Mouse (Mus musculus) MEL (cell line): ENCODE data around the gene Mtor.

Source experiments
- CHD1 ChIP-seq: IDR thresholded peaks from 2 replicates; pipeline ENCODE4 v1.6.1; 2012; ENCODE audit warnings: low read depth, mild to moderate bottlenecking, inconsistent platforms, low read length, improper control_type of control experiment
- CHD2 ChIP-seq: IDR thresholded peaks from 2 replicates; pipeline ENCODE4 v1.6.1; 2011; ENCODE audit warnings: low read length, improper control_type of control experiment
- CTCF ChIP-seq, 3 experiments: IDR thresholded peaks in 2 of 3; conservative IDR thresholded peaks in 1 of 3; 2 replicates each; pipeline ENCODE4 v1.5.1; 2011 to 2012; ENCODE audit warnings: low read length in 3 of 3, low read depth in 2 of 3, mild to moderate bottlenecking in 2 of 3, improper control_type of control experiment in 1 of 3, inconsistent platforms in 1 of 3, mixed read lengths in 1 of 3, moderate library complexity in 1 of 3; ENCODE audit not compliant: control insufficient read depth in 1 of 3, insufficient read depth in 1 of 3, poor library complexity in 1 of 3, severe bottlenecking in 1 of 3
- MEF2A ChIP-seq: IDR thresholded peaks from 2 replicates; pipeline ENCODE4 v1.6.1; 2014; ENCODE audit warnings: low read depth, mild to moderate bottlenecking, inconsistent platforms, low read length, improper control_type of control experiment; ENCODE audit not compliant: poor library complexity, insufficient replicate concordance, severe bottlenecking; ENCODE audit errors: extremely low read depth
- POLR2A ChIP-seq, 2 experiments: IDR thresholded peaks; 2 replicates each; pipeline ENCODE4 v1.6.1; 2011 to 2012; ENCODE audit warnings: low read length in 2 of 2, mild to moderate bottlenecking in 2 of 2, control low read depth in 1 of 2, improper control_type of control experiment in 1 of 2, low read depth in 1 of 2, moderate library complexity in 1 of 2; ENCODE audit not compliant: control insufficient read depth in 1 of 2, insufficient read depth in 1 of 2, poor library complexity in 1 of 2
- ZMIZ1 ChIP-seq: IDR thresholded peaks from 2 replicates; pipeline ENCODE4 v1.6.1; 2012; ENCODE audit warnings: low read depth, mild to moderate bottlenecking, inconsistent platforms, low read length, improper control_type of control experiment, moderate library complexity

DNA sequence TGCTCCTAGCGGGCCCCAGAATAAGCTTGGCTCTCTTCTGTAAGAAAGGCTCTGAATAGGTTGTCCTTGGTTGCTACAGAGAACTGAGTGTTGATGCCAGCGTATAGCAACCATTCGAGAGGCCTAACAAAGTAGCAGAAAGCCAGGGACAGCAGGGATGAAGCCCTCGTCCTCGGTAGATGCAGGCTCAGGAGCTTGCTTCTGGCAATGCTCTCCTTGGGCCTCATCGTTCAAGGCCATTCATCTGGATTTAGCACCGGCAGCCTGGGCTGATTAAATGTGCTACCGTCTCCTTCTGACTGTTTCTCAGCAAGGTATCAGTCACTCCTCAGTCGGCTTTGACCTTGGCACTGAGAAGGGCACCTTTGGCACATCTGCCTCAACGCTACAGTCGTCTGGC is 19.3 kb upstream of the Mtor start:
- TF ChIP-seq CHD1 (no peak), MEF2A (no peak), CTCF (IDR thresholded peaks at IDR 0.05 in 2 of 3, conservative IDR thresholded peaks at IDR 0.05 in 1 of 3; ENCODE audit: control insufficient read depth in 1 of 3, insufficient read depth in 1 of 3, low read depth in 2 of 3, low read length in 3 of 3, poor library complexity in 1 of 3, severe bottlenecking in 1 of 3) (no peak), CHD2 (no peak), ZMIZ1 (no peak), POLR2A (IDR thresholded peaks at IDR 0.05; ENCODE audit: control insufficient read depth in 1 of 2, insufficient read depth in 1 of 2, low read depth in 1 of 2, low read length in 2 of 2, poor library complexity in 1 of 2) (no peak)
